Mouse (Mus musculus): ENCODE results near the gene Nfia.

The Nfia gene

DNA sequence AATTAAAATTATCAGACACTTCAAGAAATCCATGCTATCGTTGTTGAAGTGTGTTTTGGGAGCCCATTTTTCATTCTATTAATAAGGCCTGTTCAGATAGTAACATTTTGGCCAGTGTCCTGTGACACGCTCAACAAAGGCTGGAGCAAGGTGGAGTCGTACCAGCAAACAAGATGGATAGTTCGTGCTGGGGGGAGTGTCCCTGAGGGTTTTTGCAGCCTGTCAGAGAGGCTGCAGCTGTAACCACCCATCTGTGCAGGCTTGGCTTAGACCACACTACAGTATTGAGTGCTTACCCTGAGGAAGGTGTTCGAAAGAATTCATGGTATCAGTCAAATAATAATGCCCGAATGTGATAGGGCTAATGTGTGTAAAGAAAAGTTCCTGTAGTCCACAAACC lies 139.6 kb downstream of the Nfia start:
- no peak for DNase-seq (ENCODE audit: low spot score)

DNA sequence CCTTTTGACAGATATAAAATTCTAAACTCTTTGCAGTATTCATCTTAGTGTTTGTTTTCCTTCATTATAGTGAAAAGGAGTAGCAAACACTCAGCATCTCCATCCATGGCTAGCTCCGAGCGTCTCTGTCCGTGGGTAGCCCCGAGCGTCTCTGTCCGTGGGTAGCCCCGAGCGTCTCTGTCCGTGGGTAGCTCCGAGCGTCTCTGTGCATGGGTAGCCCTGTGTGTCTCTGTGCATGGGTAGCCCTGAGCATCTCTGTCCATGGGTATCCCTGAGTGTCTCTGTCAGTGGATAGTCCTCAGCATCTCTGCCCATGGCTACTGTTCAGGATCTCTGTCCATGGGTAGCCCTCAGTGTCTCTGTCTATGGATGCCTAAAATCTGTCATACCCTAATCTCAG lies 140.0 kb downstream of the Nfia start:
- no peak for DNase-seq (ENCODE audit: low spot score)

DNA sequence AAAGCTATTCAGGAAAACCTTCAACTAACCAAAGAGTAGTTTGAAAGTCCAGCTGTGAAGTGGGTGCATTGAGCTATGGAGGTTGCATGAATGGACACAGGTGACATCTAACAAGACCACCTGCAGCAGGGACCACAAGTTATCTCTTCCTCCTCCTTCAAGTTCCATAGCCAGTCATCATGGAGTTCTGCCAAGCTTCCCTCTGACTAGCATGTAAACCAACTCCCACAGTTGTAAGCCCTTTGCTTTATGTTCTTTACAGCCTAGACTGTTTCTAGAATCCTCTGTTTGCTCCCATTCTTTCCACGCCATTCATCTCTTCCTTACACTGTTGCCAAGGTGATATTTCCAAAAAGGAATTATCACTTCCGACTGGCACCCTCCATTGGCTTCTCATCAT lies 141.8 kb downstream of the Nfia start:
- no peak for DNase-seq (ENCODE audit: low spot score)

DNA sequence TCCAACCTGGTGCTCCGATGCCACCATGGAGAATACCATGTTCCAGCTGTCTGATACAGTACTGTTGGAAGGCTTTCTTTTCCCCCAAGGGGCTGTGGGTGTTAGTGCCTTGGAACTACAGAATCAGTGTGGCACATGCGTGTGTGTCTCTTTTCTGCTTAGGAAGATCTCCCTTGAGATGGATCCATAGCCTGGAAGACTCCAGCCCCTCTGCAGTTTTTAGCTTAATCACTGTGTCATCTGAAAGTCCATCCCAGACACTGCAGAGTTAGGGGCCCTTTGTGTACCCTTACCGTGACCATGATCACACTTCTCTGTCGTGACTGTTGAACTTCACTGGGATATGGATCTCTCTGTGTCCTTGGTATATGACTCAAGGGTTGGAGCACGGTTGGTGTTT lies 142.2 kb downstream of the Nfia start:
- no peak for DNase-seq (ENCODE audit: low spot score)

DNA sequence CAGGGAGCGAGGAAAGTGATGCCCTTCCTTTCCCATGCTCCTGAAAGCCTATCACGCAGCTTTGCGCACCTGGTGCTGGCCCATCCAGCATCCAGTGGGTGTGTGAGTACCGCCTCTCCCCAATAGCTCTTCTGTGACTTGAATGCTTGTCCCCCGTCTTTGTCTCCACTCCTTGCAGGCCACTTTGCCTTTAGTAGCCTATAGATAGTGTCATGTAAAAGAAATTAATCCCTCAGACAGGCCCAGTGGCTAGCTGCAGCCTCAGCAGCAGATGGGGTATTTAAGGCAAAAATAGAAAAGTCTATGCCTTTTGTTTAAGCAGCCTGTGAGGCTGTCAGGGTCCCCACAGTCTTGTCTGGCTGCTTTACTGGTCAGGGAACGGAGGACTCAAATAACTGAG lies 145.0 kb downstream of the Nfia start:
- no peak for DNase-seq (ENCODE audit: low spot score)

GRCm38 (mm10) chr4:97918675-97919074 lies 146.1 kb downstream of the Nfia start:
- no peak for DNase-seq (ENCODE audit: low spot score)

DNA sequence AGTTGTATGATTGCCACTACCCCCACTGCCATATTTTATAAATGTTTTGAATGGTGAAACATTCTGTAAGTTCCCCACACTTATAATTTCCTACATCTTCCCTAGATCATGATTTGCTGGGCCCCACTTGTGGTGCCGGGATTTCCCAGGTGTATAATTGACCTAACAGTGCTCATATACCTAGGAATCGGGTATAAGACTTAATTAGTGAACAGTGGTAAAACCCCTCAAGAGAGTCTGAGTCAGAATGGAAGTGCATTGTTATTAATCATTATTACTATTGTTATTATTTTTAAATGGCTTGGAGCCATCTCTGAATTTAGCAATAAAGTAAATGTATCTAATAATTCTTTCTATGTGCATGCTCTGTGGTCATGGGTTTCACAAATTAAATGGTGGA lies 147.2 kb downstream of the Nfia start:
- no peak for DNase-seq (ENCODE audit: low spot score)

GRCm38 (mm10) chr4:97920287-97921079 lies 147.9 kb downstream of the Nfia start:
- no peak for DNase-seq (ENCODE audit: low spot score)

GRCm38 (mm10) chr4:97921682-97922081 lies 149.1 kb downstream of the Nfia start:
- DNase-seq (ENCODE audit: low spot score): no peak

DNA sequence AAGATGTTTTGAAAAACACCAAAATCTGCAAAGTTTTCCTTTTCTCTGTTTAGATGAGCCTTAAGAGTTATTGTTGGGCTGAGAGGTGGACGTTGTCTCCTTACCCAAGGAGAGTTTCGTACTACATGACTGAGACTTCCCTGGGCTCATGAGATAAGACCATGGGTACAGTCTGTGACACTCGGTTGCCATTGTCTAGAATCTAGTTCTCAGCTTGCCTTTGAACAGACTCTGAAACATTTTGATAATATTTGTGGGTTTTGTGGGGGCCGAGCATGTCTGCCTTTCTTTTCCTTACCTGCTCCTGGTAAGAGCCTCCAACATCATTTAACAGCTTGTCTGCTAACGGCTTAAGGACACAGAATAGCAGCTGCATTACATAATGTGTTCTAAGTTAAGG lies 150.7 kb downstream of the Nfia start:
- DNase-seq (ENCODE audit: low spot score): no peak

GRCm38 (mm10) chr4:97923876-97924316 lies 151.4 kb downstream of the Nfia start:
- no peak for DNase-seq (ENCODE audit: low spot score)

DNA sequence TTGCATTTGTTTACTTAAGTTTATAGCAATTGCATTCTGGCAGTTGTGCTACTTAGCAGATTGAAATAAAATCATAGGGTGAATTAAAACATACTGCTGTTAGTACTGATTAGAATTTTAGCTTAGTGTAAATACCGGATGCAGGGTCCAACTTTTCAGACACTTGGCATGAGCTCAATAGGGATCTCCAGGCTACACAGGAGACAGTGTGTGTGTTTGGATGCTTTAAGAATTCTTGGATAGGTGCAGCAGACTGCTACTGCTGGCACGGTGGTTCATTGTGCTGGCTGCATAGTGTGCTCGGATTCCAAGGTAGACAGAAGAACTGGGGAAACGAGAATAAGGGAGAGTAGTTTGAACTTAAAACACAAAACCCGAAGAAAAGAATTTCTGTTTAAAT lies 151.9 kb downstream of the Nfia start:
- no peak for DNase-seq (ENCODE audit: low spot score)

- DNase-seq (ENCODE audit: low spot score): no peak
Observed at GRCm38 (mm10) chr4:97924855-97925254, 152.3 kb downstream of the Nfia start.

GRCm38 (mm10) chr4:97925644-97926043 lies 153.1 kb downstream of the Nfia start:
- no peak for DNase-seq (ENCODE audit: low spot score)

- DNase-seq (ENCODE audit: low spot score): no peak
Observed at GRCm38 (mm10) chr4:97926607-97927308, 154.2 kb downstream of the Nfia start.

DNA sequence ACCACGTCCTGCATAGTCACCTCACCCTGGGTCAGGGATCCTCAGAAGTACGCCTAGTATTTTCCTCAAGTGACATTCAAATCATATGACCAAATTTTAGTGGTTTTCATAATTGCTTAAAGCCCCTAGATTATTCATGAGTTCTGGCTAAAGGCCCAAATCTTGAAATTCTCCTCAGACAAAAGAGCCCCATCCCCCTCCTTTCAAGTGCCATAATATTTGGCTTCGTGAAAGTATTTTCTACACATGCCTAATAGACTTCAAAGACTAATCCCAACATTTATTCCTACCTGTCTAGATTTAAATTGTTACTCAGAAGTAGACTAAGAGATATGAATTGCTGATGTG lies 154.7 kb downstream of the Nfia start:
- no peak for DNase-seq (ENCODE audit: low spot score)

DNA sequence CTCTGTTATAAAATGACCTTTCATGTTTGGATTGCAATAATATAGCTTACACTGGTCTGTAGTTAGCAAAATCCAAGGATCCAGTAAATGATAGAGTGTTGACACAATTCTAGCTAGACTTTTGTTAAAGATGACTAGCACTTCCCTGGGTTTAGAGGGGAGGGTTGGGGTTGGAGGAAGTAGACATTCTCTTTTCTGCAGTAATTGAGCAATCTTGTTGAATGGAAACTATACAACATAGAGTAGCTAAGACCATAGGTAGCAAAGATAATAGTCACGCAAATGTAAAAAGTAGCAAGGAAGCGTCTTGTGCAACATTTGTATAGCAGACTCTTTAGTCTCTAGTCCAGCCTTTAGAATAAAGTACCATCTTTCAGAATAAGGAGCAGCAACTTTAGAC lies 163.8 kb downstream of the Nfia start:
- no peak for DNase-seq (ENCODE audit: low spot score)

DNA sequence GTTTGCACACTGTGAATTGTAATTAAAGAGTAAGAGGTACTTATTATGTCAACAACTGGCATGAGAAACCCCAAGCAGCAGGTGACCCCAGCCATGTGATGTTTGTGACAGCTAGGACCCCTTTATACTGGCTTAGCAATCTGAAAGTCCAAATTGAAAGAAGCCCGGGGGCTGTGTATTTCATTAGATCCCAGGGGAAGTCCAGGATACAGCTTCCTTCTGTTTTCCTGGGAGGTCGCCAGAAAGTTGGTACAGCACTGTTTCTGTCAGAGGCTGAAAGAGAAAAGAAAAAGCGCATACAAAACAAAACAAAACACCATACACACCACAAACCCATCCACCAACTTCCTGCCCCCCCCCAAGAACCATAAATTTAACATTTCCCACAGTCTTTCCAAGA lies 164.4 kb downstream of the Nfia start:
- DNase-seq (ENCODE audit: low spot score): no peak

DNA sequence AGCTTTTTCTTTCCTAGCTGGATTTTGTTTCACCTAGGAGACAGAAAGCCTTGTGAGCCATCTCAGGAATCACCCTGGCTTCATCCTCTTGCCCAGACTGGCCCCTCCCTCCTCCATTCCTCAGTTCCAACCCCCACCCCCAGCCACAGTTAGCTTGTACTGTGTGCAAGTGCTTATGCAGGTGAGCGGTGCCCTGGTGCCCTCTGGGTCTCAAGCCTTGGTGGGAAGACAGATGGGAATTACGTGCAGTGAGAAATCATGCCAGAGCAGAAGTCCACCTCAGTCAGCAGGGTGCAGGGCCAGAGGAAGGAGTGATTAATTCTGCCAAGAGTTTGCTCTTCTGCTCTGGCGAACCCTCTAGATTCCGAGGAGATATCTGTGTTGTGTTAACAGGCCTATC lies 167.0 kb downstream of the Nfia start:
- no peak for DNase-seq (ENCODE audit: low spot score)

DNA sequence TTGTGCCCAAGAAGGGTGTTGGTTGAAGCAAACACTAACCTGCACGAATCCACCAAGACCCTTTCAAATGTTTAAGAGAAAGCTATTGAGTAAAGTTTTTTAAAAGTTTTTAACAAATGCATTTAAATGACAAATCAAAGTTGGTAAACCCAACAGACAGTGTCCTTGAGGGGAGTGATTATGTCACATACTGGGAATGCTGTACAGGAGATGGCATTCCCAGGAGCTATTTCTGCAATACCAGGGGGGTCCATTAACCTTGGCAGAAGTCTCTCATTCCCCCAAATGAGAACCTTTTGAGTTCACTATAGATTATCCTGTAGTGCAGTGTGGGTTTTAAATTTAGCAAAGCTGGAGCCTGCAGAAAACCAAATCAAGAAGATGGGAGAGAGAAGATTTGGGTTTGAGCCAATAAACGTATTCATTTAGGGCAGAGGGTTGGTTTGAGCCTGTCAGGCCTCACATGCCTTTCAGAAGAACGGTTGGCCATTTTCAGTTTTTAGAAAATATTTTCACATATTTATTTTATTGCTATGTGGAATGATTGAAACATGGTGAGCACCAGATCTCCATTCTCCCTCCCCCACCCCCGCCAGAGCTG lies 167.5 kb downstream of the Nfia start:
- no peak for DNase-seq (ENCODE audit: low spot score)

DNA sequence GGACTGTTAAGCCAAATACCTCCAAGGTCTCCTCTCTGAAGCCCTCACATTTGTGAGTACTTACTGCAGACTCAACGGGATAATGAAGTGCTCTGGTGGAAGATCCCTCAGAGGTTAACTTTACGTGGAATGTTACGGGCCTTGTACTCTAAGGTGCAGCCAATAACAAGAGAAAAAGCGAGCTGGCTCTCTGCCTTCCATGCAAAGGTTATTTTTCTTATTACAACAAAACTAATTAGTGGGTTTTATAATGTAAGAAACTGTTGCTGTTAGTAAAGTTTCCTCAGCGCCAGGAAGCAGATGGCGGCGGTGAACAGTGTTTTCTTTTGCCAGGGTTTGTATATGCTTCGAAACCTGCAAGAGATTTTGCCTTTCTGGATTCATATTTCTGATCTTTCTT lies 169.1 kb downstream of the Nfia start:
- no peak for DNase-seq (ENCODE audit: low spot score)

DNA sequence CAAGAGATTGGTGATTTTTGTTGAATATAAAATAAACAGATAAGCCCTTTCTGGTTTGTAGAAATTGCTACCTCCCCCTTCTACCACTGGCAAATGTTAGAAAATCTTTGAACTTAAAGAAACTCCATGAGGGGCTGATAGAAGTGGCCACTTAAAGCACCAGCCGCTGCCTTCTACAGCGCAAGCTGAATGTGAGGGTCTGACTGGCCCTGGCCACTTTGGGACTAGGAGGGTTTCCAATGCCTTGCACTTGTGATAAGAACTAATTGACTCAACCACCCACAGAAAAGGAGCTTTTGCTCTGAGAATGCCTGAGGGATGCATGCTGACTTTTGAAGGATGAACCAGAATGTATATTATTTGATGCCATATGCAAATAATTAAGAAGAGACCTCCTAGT lies 171.8 kb downstream of the Nfia start:
- no peak for DNase-seq (ENCODE audit: low spot score)

DNA sequence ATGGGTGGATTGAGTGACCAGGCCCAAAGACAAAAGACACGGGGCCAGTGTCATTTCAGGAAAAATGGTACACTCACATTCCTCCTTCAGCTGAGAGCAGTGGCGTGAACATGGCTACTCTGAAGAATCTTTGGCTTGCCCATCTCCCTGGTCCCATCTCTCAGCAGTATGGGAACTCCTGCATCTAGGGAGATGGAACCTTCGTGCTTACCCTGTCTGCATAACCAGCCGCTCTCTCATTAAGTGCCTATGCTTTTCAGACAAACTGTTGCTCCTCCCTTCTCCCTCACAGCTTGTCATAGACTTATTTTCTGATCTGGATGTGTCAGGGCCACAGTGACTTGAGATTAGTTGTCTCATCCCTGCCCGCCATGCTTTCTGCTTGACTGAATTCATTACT lies 174.9 kb downstream of the Nfia start:
- DNase-seq (ENCODE audit: low spot score): no peak

Measured in embryo, embryonic 10.5 days (tissue).